Mouse (Mus musculus): Measurements from ENCODE around the gene Ly6g5b. TPM values are rescaled to one million over a fixed set of nuclear protein-coding genes. Genes with fewer than 3 reads are reported as not detected.

Gene Ly6g5b
- polyA plus RNA-seq, 1 experiment from 2014 or later: 0.33 TPM

DNA sequence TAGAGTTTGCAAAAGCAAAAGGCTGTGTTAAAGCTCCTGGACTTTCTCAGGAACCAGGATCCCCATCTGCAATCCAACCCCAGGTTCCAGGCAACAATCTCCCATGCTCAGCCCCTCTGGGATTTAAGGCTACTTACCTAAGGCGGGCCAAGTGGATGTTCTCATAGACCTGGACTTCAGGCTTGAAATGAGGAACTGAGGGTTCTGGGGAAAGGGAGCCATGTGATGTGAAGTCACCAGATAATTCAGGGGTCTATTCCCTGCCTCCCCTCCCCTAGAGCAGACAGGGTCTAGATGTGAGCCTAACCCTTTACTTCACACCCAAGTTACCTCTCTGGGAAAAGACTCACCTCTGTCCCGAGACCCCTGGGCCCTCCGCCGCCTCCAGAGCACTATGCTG, 34.5 kb downstream of the Ly6g5b start:
- no peak overlapping the region; the same call in 1 of the 2 replicates for H3K4me2 ChIP-seq (ENCODE audit: low read depth, low read length)
- 86% methylated on average over 4 of the region's 4 CpGs for WGBS (ENCODE audit: insufficient replicate concordance)
- no peak overlapping the region; the same call in 1 of the 2 replicates for H3K9ac ChIP-seq (ENCODE audit: low read depth, low read length)
- H3K36me3 ChIP-seq (ENCODE audit: control insufficient read depth, insufficient read depth): no peaks in the 10 kb centered on the region
- H3K9me3 ChIP-seq (replicated peaks; ENCODE audit: control insufficient read depth, low read length): no peaks in the 10 kb centered on the region
- peak overlapping the region; percentile 80; the same call in 1 of the 2 replicates for H3K27ac ChIP-seq (ENCODE audit: low read length)
- peaks cover 24% of the 10 kb centered on the region for H3K4me1 ChIP-seq (ENCODE audit: control insufficient read depth, low read depth, low read length)
- no peak for ATAC-seq (ENCODE audit: low read depth)
- no peak overlapping the region for H3K4me3 ChIP-seq (ENCODE audit: low read depth, low read length)
- H3K27me3 ChIP-seq (ENCODE audit: control insufficient read depth, insufficient read depth, low read depth, low read length): peaks cover 6% of the 10 kb centered on the region

DNA sequence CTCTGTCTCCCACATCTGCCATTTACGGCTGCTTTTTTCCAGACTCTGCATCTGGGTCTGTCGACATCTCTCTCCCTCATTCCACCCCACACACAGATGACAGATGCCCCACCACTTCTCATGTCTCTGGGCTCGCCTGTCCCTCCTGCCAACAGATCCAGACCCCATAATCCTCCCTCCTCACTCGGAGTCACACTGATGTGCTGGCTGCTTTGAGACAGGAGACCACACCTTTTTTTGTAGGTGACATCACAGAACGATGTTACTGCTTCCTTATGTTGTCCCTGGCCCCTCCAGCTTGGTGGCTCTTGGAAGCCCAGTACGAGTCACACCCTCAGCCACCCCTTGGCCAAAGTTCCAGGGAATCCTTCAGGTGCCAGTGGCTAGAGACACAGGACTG, 35.0 kb downstream of the Ly6g5b start:
- H3K4me2 ChIP-seq (ENCODE audit: low read depth, low read length): peak overlapping the region; percentile 65
- H3K36me3 ChIP-seq (ENCODE audit: control insufficient read depth, insufficient read depth): no peaks in the 10 kb centered on the region
- peaks cover 23% of the 10 kb centered on the region for H3K4me1 ChIP-seq (ENCODE audit: control insufficient read depth, low read depth, low read length)
- H3K4me3 ChIP-seq (ENCODE audit: low read depth, low read length): peak overlapping the region; percentile 34
- ATAC-seq (ENCODE audit: low read depth): peak; percentile 62
- peak overlapping the region; percentile 80 for H3K27ac ChIP-seq (ENCODE audit: low read length)
- WGBS (ENCODE audit: insufficient replicate concordance): 24% methylated on average over 6 of the region's 6 CpGs
- peaks cover 6% of the 10 kb centered on the region for H3K27me3 ChIP-seq (ENCODE audit: control insufficient read depth, insufficient read depth, low read depth, low read length)
- H3K9ac ChIP-seq (ENCODE audit: low read depth, low read length): peak overlapping the region; percentile 58
- no peaks in the 10 kb centered on the region for H3K9me3 ChIP-seq (replicated peaks; ENCODE audit: control insufficient read depth, low read length)

DNA sequence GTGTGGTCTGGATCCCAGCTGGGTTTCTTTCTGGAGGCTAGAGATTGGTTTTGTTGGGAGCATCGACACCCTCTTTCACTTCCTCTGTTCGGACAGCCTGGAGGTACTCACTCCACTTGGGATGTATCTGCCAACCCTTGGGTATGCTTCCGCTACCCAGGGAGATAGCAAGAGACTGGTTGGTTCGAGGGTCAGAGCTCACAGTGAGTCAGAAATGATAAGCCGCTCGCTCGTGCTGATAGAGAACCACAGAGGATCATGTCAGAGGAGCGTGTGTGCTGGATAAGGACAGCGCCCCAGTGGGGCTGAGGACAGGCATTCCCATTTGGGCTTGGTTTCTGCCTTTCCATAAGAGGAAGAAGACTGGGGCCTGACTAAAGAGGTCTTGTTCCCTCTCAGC, 35.5 kb downstream of the Ly6g5b start:
- peak overlapping the region; percentile 65 for H3K4me2 ChIP-seq (ENCODE audit: low read depth, low read length)
- peak overlapping the region; percentile 80 for H3K27ac ChIP-seq (ENCODE audit: low read length)
- peaks cover 23% of the 10 kb centered on the region for H3K4me1 ChIP-seq (ENCODE audit: control insufficient read depth, low read depth, low read length)
- 10% methylated on average over 9 of the region's 9 CpGs for WGBS (ENCODE audit: insufficient replicate concordance)
- peak overlapping the region; percentile 34 for H3K4me3 ChIP-seq (ENCODE audit: low read depth, low read length)
- peak; percentile 96 for ATAC-seq (ENCODE audit: low read depth)
- peak overlapping the region; percentile 58 for H3K9ac ChIP-seq (ENCODE audit: low read depth, low read length)
- H3K27me3 ChIP-seq (ENCODE audit: control insufficient read depth, insufficient read depth, low read depth, low read length): peaks cover 6% of the 10 kb centered on the region
- no peaks in the 10 kb centered on the region for H3K36me3 ChIP-seq (ENCODE audit: control insufficient read depth, insufficient read depth)
- no peaks in the 10 kb centered on the region for H3K9me3 ChIP-seq (replicated peaks; ENCODE audit: control insufficient read depth, low read length)

DNA sequence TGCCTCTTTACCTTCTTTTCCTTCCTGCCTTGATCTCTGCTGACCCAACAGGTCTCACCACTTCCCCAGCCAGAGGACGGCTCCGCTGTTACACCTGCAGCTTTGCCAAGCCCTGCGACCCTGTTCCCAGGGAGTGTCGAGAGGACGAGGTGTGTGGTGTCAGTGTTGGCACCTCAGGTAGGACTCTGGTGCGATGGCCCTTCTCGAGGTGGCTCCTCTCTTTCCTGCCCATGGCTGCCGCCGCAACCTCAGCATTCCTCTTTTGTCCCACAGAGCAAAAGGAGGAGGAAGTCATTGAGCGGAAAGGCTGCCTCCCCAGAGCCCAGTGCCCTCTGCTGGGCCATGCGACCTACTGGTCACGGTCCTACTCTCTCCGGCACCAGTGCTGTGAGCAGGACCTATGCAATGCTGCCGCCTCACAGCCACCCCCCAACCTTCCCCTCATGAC, 37.4 kb downstream of the Ly6g5b start, which contains the start of gene Ly6g6d:
TSS of gene Ly6g6d (minus strand) at position 280 of the 448 bp plus-strand sequence.
- Histone ChIP-seq H3K27ac (ENCODE audit: low read length) (no peak within 1 kb of the TSS), H3K36me3 (ENCODE audit: control insufficient read depth, insufficient read depth) (no peaks in the 10 kb centered on the region), H3K27me3 (ENCODE audit: control insufficient read depth, insufficient read depth, low read depth, low read length) (peaks cover 6% of the 10 kb centered on the region), H3K4me2 (ENCODE audit: low read depth, low read length) (peak within 1 kb of the TSS; percentile 33), H3K9me3 (replicated peaks; ENCODE audit: control insufficient read depth, low read length) (no peaks in the 10 kb centered on the region), H3K4me3 (ENCODE audit: low read depth, low read length) (no peak within 1 kb of the TSS), H3K9ac (ENCODE audit: low read depth, low read length) (no peak within 1 kb of the TSS), H3K4me1 (ENCODE audit: control insufficient read depth, low read depth, low read length) (peaks cover 23% of the 10 kb centered on the region)
- whole genome bisulfite sequencing (ENCODE audit: insufficient replicate concordance): 16% methylated on average over 12 of the region's 14 CpGs
- ATAC-seq (ENCODE audit: low read depth): no peak

DNA sequence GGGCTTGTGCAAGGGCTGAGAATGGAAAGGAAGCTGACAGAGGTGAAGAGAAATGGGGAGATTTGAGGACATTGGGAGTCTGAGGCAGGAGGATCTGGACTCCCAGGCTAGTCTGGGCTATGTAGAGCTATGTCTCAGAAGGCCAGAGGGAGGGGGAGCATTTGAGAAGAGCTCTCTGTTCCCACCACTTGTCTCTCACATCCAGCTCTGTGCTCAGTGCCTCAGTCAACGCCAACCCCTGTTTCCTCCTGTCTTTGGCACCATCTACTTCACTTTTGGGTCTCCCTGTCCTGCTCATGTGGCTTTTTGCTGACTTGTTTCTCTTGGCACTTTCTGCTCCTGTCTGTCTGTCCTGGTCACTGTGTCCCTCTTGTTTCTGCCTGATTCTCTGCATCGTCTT, 37.9 kb downstream of the Ly6g5b start:
- Histone ChIP-seq H3K4me3 (ENCODE audit: low read depth, low read length) (no peak overlapping the region), H3K4me1 (ENCODE audit: control insufficient read depth, low read depth, low read length) (peaks cover 23% of the 10 kb centered on the region)

DNA sequence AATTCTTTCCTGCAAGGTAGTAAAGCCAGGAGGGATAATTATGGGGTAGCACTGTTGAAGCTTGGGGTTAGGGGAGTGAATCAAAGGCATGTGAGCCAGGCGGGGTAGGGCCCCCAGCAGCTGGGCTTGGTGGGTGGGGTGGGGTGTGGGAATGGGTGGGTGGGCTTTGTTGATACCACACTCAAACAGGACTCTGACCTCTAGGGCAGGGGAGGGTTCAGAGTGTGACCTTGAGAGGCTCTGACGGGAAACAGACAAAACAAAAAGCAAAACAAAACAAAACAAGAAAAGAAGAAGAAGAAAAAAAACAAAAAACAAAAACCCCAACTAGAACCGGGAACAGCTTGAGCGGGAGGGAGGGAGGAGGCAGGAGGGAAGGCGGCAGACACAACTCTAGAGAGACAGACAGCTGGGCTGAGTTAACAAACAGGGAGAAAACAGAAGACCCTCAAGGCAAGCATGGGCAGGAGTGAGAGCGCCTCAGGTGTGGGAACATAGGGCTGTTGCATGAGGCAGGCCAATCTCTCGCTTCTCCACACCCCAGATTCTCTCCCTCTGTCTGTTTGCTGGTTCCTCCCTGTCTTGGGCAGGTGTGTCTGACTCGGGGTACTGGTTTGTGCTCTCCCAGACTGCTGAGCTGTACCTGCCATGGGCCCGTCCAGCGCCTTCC, 38.6 kb downstream of the Ly6g5b start, which contains the start of gene Ly6g6e:
TSS of gene Ly6g6e (plus strand) at position 396 of the 670 bp plus-strand sequence.
- Histone ChIP-seq H3K4me2 (ENCODE audit: low read depth, low read length) (peak within 1 kb of the TSS; percentile 33), H3K4me1 (ENCODE audit: control insufficient read depth, low read depth, low read length) (peaks cover 23% of the 10 kb centered on the region), H3K36me3 (ENCODE audit: control insufficient read depth, insufficient read depth) (no peaks in the 10 kb centered on the region), H3K9me3 (replicated peaks; ENCODE audit: control insufficient read depth, low read length) (no peaks in the 10 kb centered on the region), H3K27ac (ENCODE audit: low read length) (no peak within 1 kb of the TSS), H3K4me3 (ENCODE audit: low read depth, low read length) (no peak within 1 kb of the TSS), H3K27me3 (ENCODE audit: control insufficient read depth, insufficient read depth, low read depth, low read length) (peaks cover 6% of the 10 kb centered on the region), H3K9ac (ENCODE audit: low read depth, low read length) (no peak within 1 kb of the TSS)
- 40% methylated on average over 10 of the region's 10 CpGs for WGBS (ENCODE audit: insufficient replicate concordance)
- ATAC-seq (ENCODE audit: low read depth): no peak

More for the DNA sequence above, 37.9 kb downstream of the Ly6g5b start:
- Histone ChIP-seq H3K9me3 (replicated peaks; ENCODE audit: control insufficient read depth, low read length) (no peaks in the 10 kb centered on the region), H3K36me3 (ENCODE audit: control insufficient read depth, insufficient read depth) (no peaks in the 10 kb centered on the region), H3K27ac (ENCODE audit: low read length) (no peak overlapping the region), H3K4me2 (ENCODE audit: low read depth, low read length) (peak overlapping the region; percentile 33; the same call in 1 of the 2 replicates), H3K27me3 (ENCODE audit: control insufficient read depth, insufficient read depth, low read depth, low read length) (peaks cover 6% of the 10 kb centered on the region), H3K9ac (ENCODE audit: low read depth, low read length) (no peak overlapping the region)
- no peak for ATAC-seq (ENCODE audit: low read depth)
- 27% methylated on average over 2 of the region's 2 CpGs for WGBS (ENCODE audit: insufficient replicate concordance)

DNA sequence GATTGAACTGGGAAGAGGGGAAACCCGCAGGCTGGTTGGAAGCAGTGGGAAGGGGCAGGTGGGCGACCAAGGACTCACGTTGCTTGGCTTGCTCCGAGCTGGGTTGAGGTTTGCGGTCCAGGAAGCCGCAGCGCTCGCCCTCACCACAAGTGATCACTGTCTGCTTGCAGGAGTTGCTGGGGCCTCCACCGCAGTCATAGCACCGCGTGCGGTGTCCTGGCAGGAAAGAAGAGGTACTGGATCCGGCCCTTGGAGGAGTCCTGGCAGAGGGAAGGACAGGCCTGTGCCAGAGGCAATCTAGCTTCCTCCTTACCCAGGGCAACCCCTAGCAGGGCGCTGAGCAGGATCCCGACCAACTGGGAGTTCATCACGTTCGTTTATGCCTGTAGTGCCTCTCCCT, 41.1 kb downstream of the Ly6g5b start:
- Histone ChIP-seq H3K27me3 (ENCODE audit: control insufficient read depth, insufficient read depth, low read depth, low read length) (peaks cover 6% of the 10 kb centered on the region), H3K4me2 (ENCODE audit: low read depth, low read length) (no peak overlapping the region), H3K36me3 (ENCODE audit: control insufficient read depth, insufficient read depth) (no peaks in the 10 kb centered on the region), H3K27ac (ENCODE audit: low read length) (no peak overlapping the region), H3K9me3 (replicated peaks; ENCODE audit: control insufficient read depth, low read length) (no peaks in the 10 kb centered on the region), H3K4me1 (ENCODE audit: control insufficient read depth, low read depth, low read length) (peaks cover 6% of the 10 kb centered on the region), H3K9ac (ENCODE audit: low read depth, low read length) (no peak overlapping the region), H3K4me3 (ENCODE audit: low read depth, low read length) (no peak overlapping the region)
- 17% methylated on average over 17 of the region's 17 CpGs for WGBS (ENCODE audit: insufficient replicate concordance)
- no peak for ATAC-seq (ENCODE audit: low read depth)

DNA sequence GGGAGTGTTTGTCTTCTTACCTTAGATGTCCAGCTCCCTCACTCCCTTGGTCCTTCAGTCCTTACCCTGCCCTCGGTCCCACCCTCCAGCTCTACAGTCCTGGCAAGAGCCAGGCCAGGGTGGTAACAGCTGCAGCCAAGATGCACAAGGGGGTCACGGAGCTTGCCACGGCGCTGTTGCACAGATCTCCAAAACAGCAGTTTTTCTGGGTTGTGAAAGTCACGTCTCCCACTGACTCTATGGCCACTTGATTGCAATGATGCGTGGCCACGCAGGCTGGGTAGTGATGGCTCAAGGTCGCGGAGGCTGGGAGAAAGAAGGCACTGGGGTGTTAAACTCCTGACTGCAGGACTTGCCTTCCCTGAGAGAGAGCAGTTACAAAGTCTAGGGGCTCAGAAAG, 43.8 kb downstream of the Ly6g5b start:
- no peak overlapping the region for H3K4me2 ChIP-seq (ENCODE audit: low read depth, low read length)
- H3K27me3 ChIP-seq (ENCODE audit: control insufficient read depth, insufficient read depth, low read depth, low read length): peaks cover 24% of the 10 kb centered on the region
- 70% methylated on average over 9 of the region's 9 CpGs for WGBS (ENCODE audit: insufficient replicate concordance)

DNA sequence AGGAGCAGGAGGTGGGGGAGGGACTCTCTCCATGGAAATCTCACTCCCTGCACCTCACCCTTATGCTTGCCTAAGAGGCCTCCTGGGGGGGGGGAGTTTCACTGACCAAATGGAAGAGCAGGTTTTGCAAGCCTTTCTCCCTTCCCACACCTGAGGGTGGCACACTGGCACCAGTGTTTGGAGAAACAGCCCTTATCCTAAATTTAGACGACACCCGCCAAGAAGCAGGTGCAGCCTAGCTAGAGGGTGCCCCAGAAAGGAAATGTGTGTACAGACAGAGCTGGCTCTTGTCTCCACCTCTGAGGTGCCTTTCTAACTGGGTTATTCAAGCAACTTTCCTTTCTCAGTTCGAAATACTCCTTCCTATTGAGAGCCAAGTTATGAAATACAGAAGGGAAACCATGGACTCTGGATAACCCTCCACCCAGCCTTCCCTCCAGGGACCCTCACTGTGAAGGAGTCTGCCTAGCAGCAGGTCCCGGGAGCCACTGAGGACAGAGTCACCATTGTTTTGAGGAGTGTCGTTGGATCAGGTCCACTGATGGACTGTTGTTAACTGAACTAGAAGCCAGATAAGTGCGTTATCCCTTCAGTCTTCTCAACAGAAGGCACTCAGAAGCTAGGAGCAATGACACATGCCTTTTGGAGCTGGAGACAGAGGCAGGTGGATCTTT, 44.5 kb downstream of the Ly6g5b start:
- Histone ChIP-seq H3K4me2 (ENCODE audit: low read depth, low read length) (no peak overlapping the region), H3K9ac (ENCODE audit: low read depth, low read length) (no peak overlapping the region), H3K36me3 (ENCODE audit: control insufficient read depth, insufficient read depth) (no peaks in the 10 kb centered on the region), H3K9me3 (replicated peaks; ENCODE audit: control insufficient read depth, low read length) (no peaks in the 10 kb centered on the region), H3K4me1 (ENCODE audit: control insufficient read depth, low read depth, low read length) (peaks cover 6% of the 10 kb centered on the region), H3K4me3 (ENCODE audit: low read depth, low read length) (no peak overlapping the region), H3K27me3 (ENCODE audit: control insufficient read depth, insufficient read depth, low read depth, low read length) (peaks cover 31% of the 10 kb centered on the region), H3K27ac (ENCODE audit: low read length) (no peak overlapping the region)
- no peak for ATAC-seq (ENCODE audit: low read depth)
- 41% methylated on average over 6 of the region's 6 CpGs for WGBS (ENCODE audit: insufficient replicate concordance)

More for the DNA sequence above, 43.8 kb downstream of the Ly6g5b start:
- Histone ChIP-seq H3K36me3 (ENCODE audit: control insufficient read depth, insufficient read depth) (no peaks in the 10 kb centered on the region), H3K9me3 (replicated peaks; ENCODE audit: control insufficient read depth, low read length) (no peaks in the 10 kb centered on the region), H3K27ac (ENCODE audit: low read length) (no peak overlapping the region), H3K4me1 (ENCODE audit: control insufficient read depth, low read depth, low read length) (no peaks in the 10 kb centered on the region; the same call in 1 of the 2 replicates), H3K4me3 (ENCODE audit: low read depth, low read length) (no peak overlapping the region), H3K9ac (ENCODE audit: low read depth, low read length) (no peak overlapping the region)
- ATAC-seq (ENCODE audit: low read depth): no peak

Data from liver, embryonic 16.5 days (tissue).